Mouse (Mus musculus) brown adipose tissue, adult 24 weeks (tissue): ENCODE data around the gene Ivl. TPM values are rescaled to one million over a fixed set of nuclear protein-coding genes. Genes with fewer than 3 reads are reported as not detected.

ENCODE experiments used
- H3K27ac ChIP-seq: fragments of 200-500 bp; replicated peaks from 2 replicates; pipeline ENCODE4 v1.5.1; 2012; ENCODE audit warnings: low read depth, mild to moderate bottlenecking, low read length
- H3K4me1 ChIP-seq: fragments of 200-500 bp; 2 replicates; pipeline ENCODE4 v1.6.1; 2012; ENCODE audit warnings: low read length, mixed read lengths; ENCODE audit not compliant: control insufficient read depth, insufficient read depth, insufficient read length
- H3K4me3 ChIP-seq: fragments of 200-500 bp; 2 replicates; pipeline ENCODE4 v1.5.1; 2012; ENCODE audit warnings: low read depth, mild to moderate bottlenecking, low read length, moderate library complexity; ENCODE audit not compliant: insufficient read depth
- polyA plus RNA-seq: library from polyadenylated mRNA; stranded (reverse); fragments of >200 nt; gene quantifications from 2 replicates; pipeline ENCODE4 v1.2.4, GENCODE M21; 2012; ENCODE audit not compliant: missing spikeins, insufficient read depth, insufficient read length

The Ivl gene
- not detected in 2 replicates for polyA plus RNA-seq

DNA sequence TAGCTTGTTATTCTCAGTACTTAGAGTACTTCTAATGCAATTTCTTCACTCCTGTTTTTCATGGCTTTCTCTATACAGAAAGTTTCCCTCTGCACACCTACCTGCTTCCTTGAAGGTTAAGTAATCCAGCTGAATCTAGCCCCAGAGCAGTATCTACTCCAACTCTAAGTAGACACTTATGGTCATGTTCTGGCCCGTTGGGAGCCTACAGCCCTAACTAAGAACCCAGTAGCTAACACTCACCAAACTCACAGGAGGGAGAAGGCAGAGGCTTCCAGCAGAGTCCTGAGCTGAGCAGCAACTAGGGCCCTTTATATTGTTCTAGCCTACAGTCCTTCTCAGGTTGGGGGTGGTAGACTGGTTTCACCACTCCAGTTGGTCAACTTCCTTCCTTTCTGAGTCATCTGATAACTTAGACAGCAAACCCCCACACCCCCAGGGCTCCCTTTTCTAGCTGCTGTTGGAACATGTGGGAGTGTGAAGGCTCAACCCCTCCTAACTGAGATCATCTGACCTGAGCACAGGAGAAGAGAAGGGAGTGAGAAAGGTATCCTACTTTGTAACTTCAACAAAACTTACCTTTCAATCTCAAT is at the start of gene Ivl:
Ivl (minus strand) TSS at position 287 of the 593 bp plus-strand sequence.
- H3K4me3 ChIP-seq: no peak within 1 kb of the TSS
- no peaks in the 10 kb centered on the region for H3K4me1 ChIP-seq
- no peak within 1 kb of the TSS for H3K27ac ChIP-seq

- Histone ChIP-seq H3K27ac (no peak within 1 kb of the TSS), H3K4me1 (no peaks in the 10 kb centered on the region), H3K4me3 (no peak within 1 kb of the TSS)
Measured at GRCm38 (mm10) chr3:92621560-92621959, 48.0 kb upstream of the Ivl start, which contains the start of gene Lce6a. Lce6a (minus strand) TSS chr3:92621660.

- H3K27ac ChIP-seq: no peak overlapping the region
- H3K4me3 ChIP-seq: no peak overlapping the region
- no peaks in the 10 kb centered on the region for H3K4me1 ChIP-seq
Measured at GRCm38 (mm10) chr3:92609804-92610203, 36.3 kb upstream of the Ivl start.

- Histone ChIP-seq H3K4me3 (no peak within 1 kb of the TSS), H3K27ac (no peak within 1 kb of the TSS), H3K4me1 (no peaks in the 10 kb centered on the region)
Measured at GRCm38 (mm10) chr3:92607392-92607791, 33.9 kb upstream of the Ivl start, which contains the start of gene 2210017I01Rik. 2210017I01Rik (minus strand) TSS chr3:92607492.

DNA sequence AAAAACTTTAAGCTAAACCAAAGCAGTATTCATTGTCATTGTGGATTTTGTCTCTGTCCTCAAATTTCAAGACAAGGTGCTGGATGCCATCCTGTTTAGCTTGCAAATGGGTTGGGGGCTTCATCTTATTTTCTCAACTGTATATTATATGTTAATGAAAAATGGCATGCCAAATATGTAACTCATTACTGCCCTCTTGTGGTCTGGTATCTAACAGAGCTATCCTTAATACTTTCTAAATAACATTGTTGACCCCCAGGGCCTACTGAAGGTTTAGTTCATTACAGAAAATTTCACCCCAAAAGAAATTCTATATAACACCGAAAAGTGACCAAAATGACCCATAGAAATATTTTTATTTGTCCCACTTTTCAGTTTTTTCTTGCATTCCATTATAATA is 28.6 kb upstream of the Ivl start:
- H3K27ac ChIP-seq: no peak overlapping the region
- H3K4me1 ChIP-seq: no peaks in the 10 kb centered on the region
- no peak overlapping the region for H3K4me3 ChIP-seq

DNA sequence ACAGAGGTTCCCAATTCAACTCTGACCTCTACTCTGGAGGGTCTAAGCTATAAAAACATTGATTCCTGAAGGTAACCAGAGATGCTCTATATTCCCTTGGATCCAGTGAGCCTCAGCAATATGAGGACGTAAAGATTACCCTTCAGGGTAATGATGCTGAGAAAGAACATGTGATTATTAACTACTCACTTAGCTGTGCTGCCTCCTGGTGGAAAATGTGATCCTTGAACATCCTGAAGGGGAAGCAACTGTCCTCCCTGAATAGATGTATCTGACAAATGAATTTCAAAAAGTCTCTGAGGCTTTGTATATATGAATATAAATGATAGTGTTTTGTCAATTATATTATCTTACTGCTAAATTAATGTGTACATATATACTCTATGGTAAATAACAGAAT is 26.9 kb upstream of the Ivl start:
- Histone ChIP-seq H3K4me3 (no peak overlapping the region), H3K27ac (no peak overlapping the region), H3K4me1 (no peaks in the 10 kb centered on the region)

GRCm38 (mm10) chr3:92599973-92600372 is 26.4 kb upstream of the Ivl start:
- no peak overlapping the region for H3K27ac ChIP-seq
- H3K4me1 ChIP-seq: no peaks in the 10 kb centered on the region
- no peak overlapping the region for H3K4me3 ChIP-seq

DNA sequence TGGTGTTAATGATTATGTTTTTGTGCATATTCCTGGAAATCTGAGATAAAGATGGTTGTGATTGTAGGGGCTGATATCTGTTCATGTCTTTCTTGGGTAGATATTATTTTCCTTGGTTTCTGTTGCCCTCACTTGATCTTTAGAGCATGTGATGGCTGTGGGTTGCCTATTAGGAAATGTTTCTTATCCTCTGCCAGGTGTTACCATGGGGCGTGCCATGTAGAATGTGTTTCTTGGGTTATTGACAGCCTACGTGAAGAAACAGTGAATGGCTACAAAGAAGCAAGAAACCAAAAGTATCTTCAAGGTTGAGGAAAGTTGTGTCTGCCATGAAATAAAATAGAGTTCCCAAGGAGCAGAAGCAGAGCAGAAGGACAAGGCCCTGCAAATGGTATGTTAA is 24.9 kb upstream of the Ivl start:
- Histone ChIP-seq H3K27ac (no peak overlapping the region), H3K4me1 (no peaks in the 10 kb centered on the region), H3K4me3 (no peak overlapping the region)

DNA sequence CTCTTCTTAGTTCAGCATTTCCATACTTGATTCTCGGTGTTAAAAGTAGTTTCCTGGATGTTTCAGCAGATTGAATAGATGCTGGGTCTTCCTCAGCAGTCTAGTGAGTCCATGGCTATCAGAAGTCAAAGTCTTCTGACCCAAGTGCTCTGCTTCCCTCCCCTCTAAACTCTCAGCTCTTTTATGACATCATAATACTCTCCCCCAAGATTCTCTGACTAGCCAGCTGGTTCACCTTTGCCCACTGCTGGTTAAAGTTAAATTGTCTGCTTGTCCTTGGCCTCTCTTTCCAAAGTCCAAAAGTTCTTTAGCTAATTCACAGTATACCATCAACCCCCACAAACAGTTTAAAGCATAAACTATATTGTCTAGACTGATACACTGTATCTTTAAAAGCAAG is 15.3 kb upstream of the Ivl start, which contains the start of gene Smcp:
Smcp (minus strand) TSS at position 140 of the 400 bp plus-strand sequence.
- H3K4me1 ChIP-seq: no peaks in the 10 kb centered on the region
- no peak within 1 kb of the TSS for H3K27ac ChIP-seq
- no peak within 1 kb of the TSS for H3K4me3 ChIP-seq

DNA sequence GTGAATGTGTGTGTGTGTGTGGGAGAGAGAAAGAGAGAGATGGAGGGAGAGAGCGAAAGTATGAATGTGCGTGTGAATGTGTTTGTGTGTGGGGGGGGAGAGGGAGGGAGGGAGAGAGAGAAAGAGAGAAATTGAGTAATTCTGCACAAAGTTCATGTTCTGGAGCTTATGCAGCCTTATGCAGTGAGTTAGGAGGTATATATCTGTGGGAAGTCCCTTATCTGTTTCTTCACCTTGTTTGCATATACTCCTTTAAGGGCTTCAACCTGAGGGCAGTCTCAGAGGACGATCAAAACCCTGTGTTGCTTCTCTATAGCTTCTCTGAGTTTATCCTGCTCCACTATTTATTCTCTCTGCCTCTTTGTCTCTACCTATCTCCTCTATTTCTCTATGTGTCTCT is 13.7 kb upstream of the Ivl start:
- no peaks in the 10 kb centered on the region for H3K4me1 ChIP-seq
- H3K27ac ChIP-seq: no peak overlapping the region
- no peak overlapping the region for H3K4me3 ChIP-seq

DNA sequence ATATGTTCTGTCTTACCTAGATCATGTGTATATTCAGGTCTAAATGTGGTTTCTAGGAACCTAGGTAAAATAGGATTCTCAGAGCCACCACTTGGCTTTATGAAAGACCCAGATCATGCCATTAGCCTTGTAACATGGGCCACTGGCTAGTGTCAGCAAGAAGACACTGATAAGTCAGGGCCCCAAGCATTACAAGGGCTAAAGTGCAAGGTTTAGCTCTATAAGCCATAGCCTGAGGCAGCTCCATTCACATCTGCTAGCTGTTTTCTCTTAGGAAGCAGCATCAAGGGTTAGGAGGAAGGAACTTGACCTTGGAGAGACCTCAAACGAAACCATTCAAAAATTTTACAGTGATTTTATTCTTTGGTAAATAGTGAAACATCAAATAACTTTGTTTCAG is 11.5 kb upstream of the Ivl start:
- Histone ChIP-seq H3K27ac (no peak overlapping the region), H3K4me1 (no peaks in the 10 kb centered on the region), H3K4me3 (no peak overlapping the region)

DNA sequence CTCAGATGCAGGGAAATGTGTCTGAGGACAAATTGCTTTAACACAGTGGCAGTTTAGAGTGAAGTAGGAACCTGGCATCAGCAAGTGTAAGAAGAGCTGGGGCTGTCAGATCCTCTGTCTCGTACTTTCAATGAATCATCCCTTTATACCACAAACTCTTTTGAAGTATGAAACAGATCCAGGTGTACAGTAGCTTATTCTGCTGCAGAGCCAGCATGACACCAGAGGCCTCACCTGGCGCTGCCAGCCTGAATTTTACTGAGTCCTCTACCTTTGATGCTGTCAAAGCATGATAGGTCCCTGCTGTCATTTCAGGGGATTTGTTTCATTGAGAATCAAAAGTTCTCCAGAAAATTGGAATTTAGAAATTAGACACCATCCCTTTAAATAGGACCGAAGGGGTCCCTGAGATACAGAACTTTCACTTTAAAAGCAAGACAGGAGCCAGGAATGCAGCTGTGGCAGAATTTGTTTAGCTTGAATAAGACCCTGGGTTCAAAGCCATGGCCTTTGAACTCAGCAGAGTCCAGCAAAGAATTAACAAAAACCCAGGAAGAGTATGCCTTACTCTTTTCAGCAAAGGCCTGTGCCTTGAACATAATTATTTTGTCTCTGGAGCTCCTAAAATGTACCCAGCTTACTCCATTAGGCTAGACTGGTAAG is 9.8 kb upstream of the Ivl start:
- Histone ChIP-seq H3K4me3 (no peak overlapping the region), H3K27ac (no peak overlapping the region), H3K4me1 (no peaks in the 10 kb centered on the region)

DNA sequence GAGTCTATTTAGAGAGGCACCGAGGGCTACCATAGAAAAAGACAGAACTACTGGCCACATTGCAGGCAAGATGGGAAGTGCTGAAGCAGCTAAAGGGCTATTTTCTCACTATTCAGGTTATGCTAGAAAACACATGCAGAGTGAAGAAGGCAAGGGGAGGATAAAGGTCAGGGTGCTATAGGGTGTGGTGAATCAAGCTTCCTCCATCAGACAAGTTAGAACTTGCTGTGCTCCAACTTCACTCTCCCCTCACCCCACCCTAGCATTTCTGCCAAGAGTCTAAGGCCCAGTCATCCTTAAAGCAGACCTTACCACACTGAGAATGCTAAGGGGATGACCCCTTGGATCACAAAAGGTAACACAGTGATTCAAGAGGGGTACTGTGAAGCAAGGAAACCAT is 6.0 kb upstream of the Ivl start:
- no peak overlapping the region for H3K27ac ChIP-seq
- no peak overlapping the region for H3K4me3 ChIP-seq
- H3K4me1 ChIP-seq: no peaks in the 10 kb centered on the region

GRCm38 (mm10) chr3:92578652-92579413 is 5.3 kb upstream of the Ivl start:
- H3K27ac ChIP-seq: no peak overlapping the region
- H3K4me1 ChIP-seq: no peaks in the 10 kb centered on the region

DNA sequence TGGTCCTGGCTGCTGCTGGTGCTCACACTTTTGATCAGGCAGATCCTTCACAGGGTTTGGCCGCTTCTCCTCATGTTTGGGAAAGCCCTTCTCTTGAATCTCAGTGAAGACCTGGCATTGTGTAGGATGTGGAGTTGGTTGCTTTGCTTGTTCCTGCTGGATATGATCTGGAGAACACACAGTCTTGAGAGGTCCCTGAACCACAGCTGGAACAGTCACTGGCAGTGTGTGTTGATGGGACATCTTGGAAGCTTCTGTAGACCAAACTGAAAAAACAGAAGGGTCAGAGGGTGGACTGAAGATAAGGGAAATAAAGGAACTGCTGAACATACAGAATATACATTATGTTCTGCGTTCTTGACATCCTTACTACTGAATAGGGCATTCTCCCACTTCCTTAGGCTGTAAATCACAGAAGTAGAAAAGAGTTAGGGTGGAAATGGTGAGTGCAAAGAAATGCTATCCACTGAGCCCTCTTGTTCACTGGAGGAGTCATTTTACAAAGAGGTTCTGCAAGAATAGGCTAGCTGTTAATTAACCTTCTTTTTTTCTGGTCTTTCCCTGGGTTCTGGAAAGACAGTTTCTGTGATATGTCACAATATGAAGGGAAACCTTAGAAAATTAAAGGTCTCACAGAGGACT is 900 bp downstream of the Ivl start:
- H3K4me3 ChIP-seq: no peak overlapping the region
- H3K27ac ChIP-seq: no peak overlapping the region
- no peaks in the 10 kb centered on the region for H3K4me1 ChIP-seq

More at GRCm38 (mm10) chr3:92578652-92579413, 5.3 kb upstream of the Ivl start:
- no peak overlapping the region for H3K4me3 ChIP-seq
